Mouse (Mus musculus): Measurements from ENCODE around the gene Nubpl. TPM values are rescaled to one million over a fixed set of nuclear protein-coding genes. Genes with fewer than 3 reads are reported as not detected.

Gene Nubpl
- polyA plus RNA-seq, 1 experiment from 2014 or later: 6.3 TPM

GRCm38 (mm10) chr12:52335142-52335765 lies 237.7 kb downstream of the Nubpl start:
- in situ Hi-C loops (cut with MboI; ENCODE audit: low pct_unique_long_range_greater_than_20kb): no loop called here
- TF ChIP-seq CTCF (IDR thresholded peaks at IDR 0.05): no peak
- ChIA-PET CTCF (no interaction called here), POLR2A (no interaction called here)
- DNase-seq (ENCODE audit: low read depth, low spot score): no peak
- H3K27me3 ChIP-seq: no peaks in the 10 kb centered on the region
- ATAC-seq: no peak

DNA sequence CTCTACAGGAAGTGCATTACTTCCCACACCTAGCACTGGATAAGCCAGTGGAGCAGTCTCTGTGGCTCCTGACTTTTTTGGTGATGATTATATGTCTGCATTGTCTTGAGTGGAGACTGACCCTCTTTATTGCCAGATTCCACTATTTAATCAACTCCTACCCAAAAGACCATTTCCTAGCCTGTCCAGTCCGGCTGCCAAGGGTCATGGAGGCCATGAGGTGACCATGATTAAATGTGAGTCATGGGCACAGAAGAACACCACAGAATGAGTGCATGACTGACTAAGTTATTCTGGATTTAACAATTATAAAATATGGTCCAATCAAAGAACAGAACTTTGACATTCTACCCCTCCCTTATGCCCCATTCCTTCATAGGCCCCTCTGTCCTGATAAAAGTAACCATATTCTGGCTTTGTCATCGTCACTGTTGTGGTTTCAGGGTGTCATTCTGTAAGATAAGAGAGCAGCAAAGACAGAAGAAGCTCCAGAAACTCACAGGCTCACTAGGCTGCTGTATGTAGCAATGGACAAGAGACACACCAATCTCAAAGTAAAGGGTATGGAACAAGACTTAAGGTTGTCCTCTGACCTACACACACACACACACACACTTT lies 240.7 kb downstream of the Nubpl start:
- DNase-seq (ENCODE audit: low read depth, low spot score) (no peak), ATAC-seq (no peak)
- ChIA-PET POLR2A (no interaction called here), CTCF (interaction anchor here (0.9 to 1.7 kb wide), 2 partner anchors 13 to 15 kb away, joined by 3 to 4 read pairs; no protein-coding TSS in a partner anchor)
- in situ Hi-C loops (cut with MboI; ENCODE audit: low pct_unique_long_range_greater_than_20kb): no loop called here
- H3K27me3 ChIP-seq: no peaks in the 10 kb centered on the region
- no peak for TF ChIP-seq CTCF (IDR thresholded peaks at IDR 0.05)

GRCm38 (mm10) chr12:52346611-52347010 lies 249.1 kb downstream of the Nubpl start:
- in situ Hi-C loops (cut with MboI; ENCODE audit: low pct_unique_long_range_greater_than_20kb): no loop called here
- no peaks in the 10 kb centered on the region for H3K27me3 ChIP-seq
- no peak for ATAC-seq
- CTCF ChIA-PET: no interaction called here
- no peak for DNase-seq (ENCODE audit: low read depth, low spot score)
- TF ChIP-seq CTCF (IDR thresholded peaks at IDR 0.05): no peak
- POLR2A ChIA-PET: no interaction called here

DNA sequence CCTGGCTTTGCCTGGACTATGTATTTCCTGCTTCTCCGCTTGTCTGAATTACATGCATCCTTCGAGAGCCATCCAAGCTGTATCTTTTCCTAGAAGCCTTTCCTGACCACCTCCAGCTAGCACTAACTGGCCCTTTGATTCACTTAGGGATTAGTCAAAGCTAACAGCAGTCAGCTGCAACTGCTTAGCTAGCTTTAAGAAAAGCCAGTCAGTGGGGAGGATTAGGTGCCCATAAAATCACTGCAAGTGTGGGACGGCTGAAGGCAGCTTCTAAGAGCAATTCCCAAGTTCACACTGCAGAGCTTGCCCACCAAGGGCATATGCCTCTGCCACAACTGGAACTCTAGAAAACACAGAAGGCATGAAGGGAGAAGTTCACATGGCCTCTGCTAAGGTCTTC lies 252.7 kb downstream of the Nubpl start:
- ChIA-PET CTCF (no interaction called here), POLR2A (no interaction called here)
- in situ Hi-C loops (cut with MboI; ENCODE audit: low pct_unique_long_range_greater_than_20kb): no loop called here
- no peaks in the 10 kb centered on the region for H3K27me3 ChIP-seq
- TF ChIP-seq CTCF (IDR thresholded peaks at IDR 0.05): no peak
- no peak for ATAC-seq
- no peak for DNase-seq (ENCODE audit: low read depth, low spot score)

- POLR2A ChIA-PET: interaction anchor here (1.0 kb wide), 1 partner anchor 16 kb away, joined by 3 read pairs; no protein-coding TSS in a partner anchor
- ATAC-seq (no peak), DNase-seq (ENCODE audit: low read depth, low spot score) (no peak)
- H3K27me3 ChIP-seq: no peaks in the 10 kb centered on the region
- CTCF ChIA-PET: no interaction called here
- no peak for TF ChIP-seq CTCF (IDR thresholded peaks at IDR 0.05)
- in situ Hi-C loops (cut with MboI; ENCODE audit: low pct_unique_long_range_greater_than_20kb): no loop called here
Measured at GRCm38 (mm10) chr12:52359484-52359883, 261.9 kb downstream of the Nubpl start.

DNA sequence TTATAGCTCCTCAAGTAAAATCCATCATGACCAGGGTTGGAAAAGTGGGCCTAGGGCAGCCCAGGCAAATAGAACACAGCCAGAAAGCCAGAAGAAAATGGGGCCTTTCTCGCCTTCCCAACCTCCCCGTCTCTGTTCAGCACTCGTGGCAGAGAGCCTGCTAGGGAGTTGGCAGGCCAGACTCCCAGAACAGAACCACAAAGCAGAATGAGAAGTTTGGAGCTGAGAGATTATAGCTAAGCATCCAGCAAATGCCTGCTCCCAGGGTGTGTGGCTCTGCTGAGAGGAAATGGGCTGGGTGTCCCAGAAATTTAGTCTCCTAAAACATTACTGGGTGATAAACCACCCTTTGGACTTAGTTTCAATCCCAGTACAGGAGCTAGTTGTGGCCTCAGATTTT lies 262.6 kb downstream of the Nubpl start:
- DNase-seq (ENCODE audit: low read depth, low spot score): no peak
- ATAC-seq: no peak
- no peak for TF ChIP-seq CTCF (IDR thresholded peaks at IDR 0.05)
- H3K27me3 ChIP-seq: no peaks in the 10 kb centered on the region
- CTCF ChIA-PET: no interaction called here
- POLR2A ChIA-PET: interaction anchor here (1.0 kb wide), 1 partner anchor 15 kb away, joined by 3 read pairs; no protein-coding TSS in a partner anchor
- in situ Hi-C loops (cut with MboI; ENCODE audit: low pct_unique_long_range_greater_than_20kb): no loop called here

- DNase-seq (ENCODE audit: low read depth, low spot score) (no peak), ATAC-seq (no peak)
- no peak for TF ChIP-seq CTCF (IDR thresholded peaks at IDR 0.05)
- no peaks in the 10 kb centered on the region for H3K27me3 ChIP-seq
- in situ Hi-C loops (cut with MboI; ENCODE audit: low pct_unique_long_range_greater_than_20kb): no loop called here
- ChIA-PET POLR2A (no interaction called here), CTCF (no interaction called here)
Measured at GRCm38 (mm10) chr12:52361198-52361597, 263.7 kb downstream of the Nubpl start.

Other genes with a start within 250 kb of the Nubpl start
- 16.9 TPM for gene Heatr5a, start 126.4 kb upstream of the Nubpl start, polyA plus RNA-seq (2021)
- 15.5 TPM for gene Dtd2, start 91.2 kb upstream of the Nubpl start, polyA plus RNA-seq (2021)
- not detected for gene Gpr33, start 69.7 kb upstream of the Nubpl start, polyA plus RNA-seq (2021)

All from Patski (cell line).